In the genomic region with DNA sequence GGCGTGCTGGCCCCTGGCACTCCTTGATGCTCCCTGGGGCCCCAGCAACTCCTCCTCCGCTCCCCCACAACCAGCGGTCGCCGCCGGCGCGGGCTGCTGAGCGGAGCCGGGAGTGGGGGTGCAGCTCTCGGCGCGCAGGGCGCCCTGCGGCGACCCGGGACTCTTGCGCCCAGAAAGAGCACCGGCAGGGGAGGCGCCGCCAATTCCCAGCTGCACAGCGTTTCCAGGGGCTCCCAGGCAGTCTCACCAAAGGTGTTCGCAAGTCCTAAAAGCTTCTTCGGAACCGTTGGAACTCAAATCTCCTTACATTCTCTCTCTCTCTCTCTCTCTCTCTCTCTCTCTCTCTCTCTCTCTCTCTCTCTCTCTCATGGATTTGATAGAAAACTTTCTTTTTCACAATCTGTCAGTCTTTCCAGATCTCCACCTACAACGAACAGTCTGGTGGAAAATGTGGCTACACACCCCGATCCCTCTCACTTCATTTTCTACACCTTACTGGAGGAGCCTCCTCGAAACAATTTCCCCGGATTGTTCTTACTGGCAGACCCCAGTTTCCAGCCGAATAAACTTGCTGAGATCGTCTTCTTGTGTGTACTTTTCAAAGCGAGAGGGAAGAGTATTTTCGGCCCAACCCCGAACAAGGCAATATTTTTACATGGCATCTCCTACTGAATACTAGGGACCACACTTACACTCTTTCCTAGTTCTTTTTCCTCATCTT, we compare ENCODE assay signal across 9 mouse cellular contexts. TPM values are rescaled to one million over a fixed set of nuclear protein-coding genes. Genes with fewer than 3 reads are reported as not detected.
DNase-seq lines count a peak whose midpoint lies in the region; ATAC-seq and TF ChIP-seq lines count a peak whose summit lies in the region.
"Had no signal": no experiment of that assay in that cellular context is flagged by ENCODE, and none has a peak within 500 bp of the region (broad histone marks: within the 10 kb centered on the region; RNA-seq: fewer than 3 reads in every experiment).

No protein-coding gene starts in this region.

- no peak for TF ChIP-seq POLR2A in ES-Bruce4 (IDR thresholded peaks at IDR 0.05; ENCODE audit: insufficient read depth, low read length)

- no peak for TF ChIP-seq CTCF in ES-Bruce4 (IDR thresholded peaks at IDR 0.05; ENCODE audit: low read depth, low read length)

- peak; percentile 71 for DNase-seq in heart, adult 11 months
- DNase-seq in heart, postnatal 25 days (ENCODE audit: low spot score): no peak
- DNase-seq in forebrain, embryonic 11.5 days (ENCODE audit: low spot score): peak; percentile 59
- no peak for DNase-seq in intestine, embryonic 14.5 days (ENCODE audit: low spot score)
- no peak for DNase-seq in urinary bladder, postnatal 25 days (ENCODE audit: low spot score)
- no peak for DNase-seq in left cerebral cortex, postnatal 4 days

- no peak for ATAC-seq in forebrain, embryonic 11.5 days (replicated peaks; ENCODE audit: low FRiP score)
- no peak for ATAC-seq in intestine, embryonic 14.5 days (replicated peaks; ENCODE audit: low FRiP score, low TSS enrichment, low read depth)
- no peak for ATAC-seq in midbrain, embryonic 15.5 days (replicated peaks)

- WGBS in forebrain, embryonic 11.5 days: under 1% methylated on average over 34 of the region's 34 CpGs
- under 1% methylated on average over 34 of the region's 34 CpGs for WGBS in intestine, embryonic 14.5 days
- under 1% methylated on average over 31 of the region's 34 CpGs for WGBS in midbrain, embryonic 15.5 days

- H3K9ac ChIP-seq in ES-Bruce4 (ENCODE audit: low read depth, poor library complexity, severe bottlenecking): peak overlapping the region; percentile 79
- H3K9ac ChIP-seq in forebrain, embryonic 11.5 days (ENCODE audit: low read length): peak overlapping the region; percentile 98
- H3K9ac ChIP-seq in intestine, embryonic 14.5 days (ENCODE audit: low read length): 0 out of 2 replicates have a peak overlapping the region, but pooled peaks have one; percentile 13
- peak overlapping the region; percentile 42 for H3K9ac ChIP-seq in midbrain, embryonic 15.5 days

- peak overlapping the region; percentile 64 for H3K4me3 ChIP-seq in ES-Bruce4 (ENCODE audit: low read depth, low read length)
- peak overlapping the region; percentile 89 for H3K4me3 ChIP-seq in forebrain, embryonic 11.5 days (ENCODE audit: low read depth, low read length)
- peak overlapping the region; percentile 36 for H3K4me3 ChIP-seq in intestine, embryonic 14.5 days (ENCODE audit: low read depth, low read length)
- H3K4me3 ChIP-seq in midbrain, embryonic 15.5 days: peak overlapping the region; percentile 50

- H3K36me3 ChIP-seq in ES-Bruce4 (ENCODE audit: control insufficient read depth, insufficient read depth, low read length, poor library complexity, severe bottlenecking): no peaks in the 10 kb centered on the region
- H3K36me3 ChIP-seq in forebrain, embryonic 11.5 days (ENCODE audit: control insufficient read depth, insufficient read depth, low read length): no peaks in the 10 kb centered on the region; the same call in 1 of the 2 replicates
- H3K36me3 ChIP-seq in intestine, embryonic 14.5 days (ENCODE audit: control insufficient read depth, insufficient read depth, low read length): no peaks in the 10 kb centered on the region
- no peaks in the 10 kb centered on the region for H3K36me3 ChIP-seq in midbrain, embryonic 15.5 days (replicated peaks)

- H3K27me3 ChIP-seq in ES-Bruce4 (ENCODE audit: control insufficient read depth, insufficient read depth, low read length, poor library complexity, severe bottlenecking): peaks cover 74% of the 10 kb centered on the region
- H3K27me3 ChIP-seq in forebrain, embryonic 11.5 days (ENCODE audit: control insufficient read depth, insufficient read depth, low read length): peaks cover 8% of the 10 kb centered on the region
- peaks cover 97% of the 10 kb centered on the region for H3K27me3 ChIP-seq in intestine, embryonic 14.5 days (replicated peaks; ENCODE audit: control insufficient read depth, insufficient read depth, low read length)
- H3K27me3 ChIP-seq in midbrain, embryonic 15.5 days (replicated peaks): peaks cover 56% of the 10 kb centered on the region

- intact Hi-C loops in heart, postnatal 25 days (cut with DNase I): loop anchor here (2.0 kb wide), 1 partner anchor 13 kb away; no protein-coding TSS in a partner anchor
- intact Hi-C loops in left cerebral cortex, postnatal 4 days (cut with DNase I): loop anchor here (5.0 kb wide), 1 partner anchor 145 kb away; no protein-coding TSS in a partner anchor

- H3K4me2 ChIP-seq in forebrain, embryonic 11.5 days (ENCODE audit: low read depth, low read length, severe bottlenecking): peak overlapping the region; percentile 88
- H3K4me2 ChIP-seq in intestine, embryonic 14.5 days (ENCODE audit: low read length): peak overlapping the region; percentile 65
- peak overlapping the region; percentile 61 for H3K4me2 ChIP-seq in midbrain, embryonic 15.5 days

- TF ChIP-seq EP300 in ES-Bruce4 (IDR thresholded peaks at IDR 0.05; ENCODE audit: insufficient read depth, low read depth, low read length): no peak

- peaks cover 8% of the 10 kb centered on the region for H3K9me3 ChIP-seq in ES-Bruce4 (replicated peaks; ENCODE audit: control insufficient read depth, insufficient read depth, low read length, poor library complexity, severe bottlenecking)
- no peaks in the 10 kb centered on the region for H3K9me3 ChIP-seq in forebrain, embryonic 11.5 days (ENCODE audit: control insufficient read depth, low read length)
- no peaks in the 10 kb centered on the region for H3K9me3 ChIP-seq in intestine, embryonic 14.5 days (ENCODE audit: control insufficient read depth, low read length)
- no peaks in the 10 kb centered on the region for H3K9me3 ChIP-seq in midbrain, embryonic 15.5 days

- no peaks in the 10 kb centered on the region for H3K4me1 ChIP-seq in ES-Bruce4 (ENCODE audit: control insufficient read depth, insufficient read depth, low read length)
- H3K4me1 ChIP-seq in forebrain, embryonic 11.5 days (replicated peaks; ENCODE audit: control insufficient read depth, insufficient read depth, low read length): peaks cover 10% of the 10 kb centered on the region; the same call in 1 of the 2 replicates
- peaks cover 13% of the 10 kb centered on the region; the same call in 1 of the 2 replicates for H3K4me1 ChIP-seq in intestine, embryonic 14.5 days (replicated peaks; ENCODE audit: control insufficient read depth, insufficient read depth, low read length)
- H3K4me1 ChIP-seq in midbrain, embryonic 15.5 days: peaks cover 38% of the 10 kb centered on the region

- H3K27ac ChIP-seq in ES-Bruce4 (ENCODE audit: insufficient read depth, low read length): no peak overlapping the region
- peak overlapping the region; percentile 94 for H3K27ac ChIP-seq in forebrain, embryonic 11.5 days (ENCODE audit: low read depth, low read length)
- no peak overlapping the region for H3K27ac ChIP-seq in intestine, embryonic 14.5 days (ENCODE audit: low read depth)
- H3K27ac ChIP-seq in midbrain, embryonic 15.5 days: peak overlapping the region; percentile 82

RNA-seq across cellular contexts. Expression of a gene that starts 0.5 kb away (rescaled TPM):
- total RNA-seq in heart, postnatal 25 days (2021): not detected
- polyA plus RNA-seq in ES-Bruce4 (2011; ENCODE audit: insufficient read depth, insufficient read length, low read depth, missing spikeins): 0.40 and 0.60 TPM in 2 replicates
- 45.6 and 46.4 TPM in 2 replicates for polyA plus RNA-seq in forebrain, embryonic 11.5 days (2014; fragmentation: Nextera tagmentation; extraction: Ambion mirVana)
- not detected in 2 replicates for polyA plus RNA-seq in intestine, embryonic 14.5 days (2014; fragmentation: Nextera tagmentation; extraction: Ambion mirVana)
- 11.5 and 12.2 TPM in 2 replicates for polyA plus RNA-seq in midbrain, embryonic 15.5 days (2015; fragmentation: Nextera tagmentation; extraction: Ambion mirVana)
- 10 to 100 TPM; 10.4 to 12.0 TPM for total RNA-seq in left cerebral cortex, postnatal 4 days (2021)
- total RNA-seq: gastrocnemius, postnatal 4 days had no signal

Comparison
In these comparisons a context has a peak if more than half of its experiments do, and no peak if none do; other contexts are left out.
1. DNase-seq: peak in heart, adult 11 months (single experiment) and forebrain, embryonic 11.5 days (single experiment); none in heart, postnatal 25 days (single experiment), intestine, embryonic 14.5 days (single experiment), urinary bladder, postnatal 25 days (single experiment) and left cerebral cortex, postnatal 4 days (single experiment).
2. H3K27ac ChIP-seq: peak in forebrain, embryonic 11.5 days (single experiment) and midbrain, embryonic 15.5 days (single experiment); none in ES-Bruce4 (single experiment) and intestine, embryonic 14.5 days (single experiment).
3. H3K4me3 ChIP-seq: peak in every context shown above with its lines; median percentile 89 in forebrain, embryonic 11.5 days; 64 in ES-Bruce4; 50 in midbrain, embryonic 15.5 days; 36 in intestine, embryonic 14.5 days.
4. H3K9ac ChIP-seq: peak in every context shown above with its lines; median percentile 98 in forebrain, embryonic 11.5 days; 79 in ES-Bruce4; 42 in midbrain, embryonic 15.5 days; 13 in intestine, embryonic 14.5 days.
5. Peak in every context shown above with its lines, with median percentiles within 50 percentile points of each other: H3K4me2 ChIP-seq.